Mouse (Mus musculus): ENCODE results near the gene Fndc10.

Gene Fndc10

GRCm38 (mm10) chr4:155690571-155691375, 3.4 kb upstream of the Fndc10 start:
- no peak for DNase-seq

DNA sequence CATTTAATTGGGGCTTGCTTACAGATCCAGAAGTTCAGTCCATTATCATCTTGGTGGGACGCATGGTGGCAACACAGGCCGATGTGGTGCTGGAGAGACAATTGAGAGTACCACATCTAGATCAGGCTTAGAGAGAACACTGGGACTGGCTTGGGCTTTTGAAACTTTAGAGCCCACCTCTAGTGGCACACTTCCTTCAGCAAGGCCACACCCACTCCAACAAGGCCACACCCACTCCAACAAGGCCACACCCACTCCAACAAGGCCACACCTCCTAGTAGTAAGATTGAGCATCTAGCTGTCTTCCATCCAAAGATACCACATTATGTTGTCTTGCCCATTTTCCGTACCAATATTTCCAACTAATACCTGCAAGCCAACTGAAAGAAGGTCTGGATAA, 1.7 kb upstream of the Fndc10 start:
- DNase-seq: no peak

- peak; percentile 37 to 68 for DNase-seq
Observed at GRCm38 (mm10) chr4:155694482-155695401, 600 bp downstream of the Fndc10 start.

GRCm38 (mm10) chr4:155695531-155696062, 1.5 kb downstream of the Fndc10 start:
- DNase-seq: peak in 1 of 2 experiments; percentile 11

DNA sequence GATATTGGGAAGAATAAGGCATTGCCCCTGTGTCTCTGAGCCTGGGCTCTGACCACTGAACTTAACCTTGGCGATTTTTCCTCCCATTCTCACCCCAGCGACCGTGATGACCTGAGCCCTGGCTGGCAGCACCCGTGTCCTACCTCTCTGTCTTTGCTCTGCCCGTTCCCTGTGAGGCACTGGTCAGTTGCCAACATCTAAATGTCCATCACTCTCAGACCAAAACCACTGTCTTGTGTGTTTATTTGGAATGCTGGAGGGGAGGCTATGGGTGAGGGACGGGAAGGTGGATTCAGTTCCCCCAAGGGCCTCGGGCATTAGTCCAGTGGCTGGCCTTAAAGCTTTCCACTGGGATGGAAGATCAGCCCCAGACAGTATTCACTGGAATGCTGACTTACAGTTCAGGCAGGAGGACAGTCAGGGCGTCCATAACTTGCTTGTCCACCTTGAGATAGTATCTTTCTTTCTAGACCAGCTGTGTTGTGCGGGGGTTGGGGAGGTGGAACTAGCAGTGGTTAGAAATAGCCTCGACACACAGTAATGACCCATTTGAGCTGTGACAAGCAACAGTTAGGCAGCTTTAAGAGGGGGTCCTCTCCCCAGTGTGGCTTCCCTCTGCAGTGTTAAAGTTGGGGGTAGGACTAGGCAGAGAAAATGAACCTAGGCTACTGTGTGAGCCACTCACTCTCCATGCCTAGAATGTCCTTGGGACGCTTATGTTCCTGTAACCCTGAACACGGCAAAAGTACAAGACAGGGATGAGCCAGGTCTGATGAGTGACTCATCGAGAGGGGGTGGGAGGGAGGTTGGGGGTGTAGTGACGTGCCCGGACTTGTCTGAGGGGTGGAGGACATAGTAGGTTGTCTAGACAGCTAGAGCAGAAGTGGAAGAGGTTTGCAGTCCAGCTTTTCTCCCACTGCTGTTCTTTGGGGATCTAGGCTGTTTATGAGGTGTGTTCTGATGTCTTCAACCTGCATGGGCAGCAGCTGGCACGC, 2.4 kb downstream of the Fndc10 start:
- no peak for DNase-seq

- DNase-seq: peak; percentile 9 to 28
Observed at GRCm38 (mm10) chr4:155700425-155700824, 6.3 kb downstream of the Fndc10 start.

- DNase-seq: no peak
Observed at GRCm38 (mm10) chr4:155703425-155703929, 9.3 kb downstream of the Fndc10 start.

GRCm38 (mm10) chr4:155704721-155705591, 10.8 kb downstream of the Fndc10 start, which contains the start of gene Ssu72:
Gene Ssu72 (plus strand): TSS chr4:155704800.
- peak; percentile 95 to 97 for DNase-seq

GRCm38 (mm10) chr4:155705592-155705929, 11.4 kb downstream of the Fndc10 start:
- no peak for DNase-seq

DNA sequence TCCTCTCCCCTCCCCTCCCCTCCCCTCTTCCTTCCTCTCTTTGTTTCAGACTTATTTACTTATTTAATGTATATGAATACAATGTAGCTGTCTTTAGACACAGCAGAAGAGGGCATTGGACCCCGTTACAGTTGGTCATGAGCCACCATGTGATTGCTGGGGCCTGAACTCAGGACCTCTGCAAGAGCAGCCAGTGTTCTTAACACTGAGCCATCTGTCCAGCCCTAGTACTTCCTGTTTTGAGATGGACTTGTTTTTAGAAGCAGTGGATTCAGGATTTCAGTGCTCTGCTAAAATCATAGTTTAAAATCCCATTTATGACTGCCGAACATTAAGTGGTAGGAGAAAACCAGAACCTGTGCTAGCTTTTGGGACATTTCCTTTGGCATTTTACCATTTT, 14.4 kb downstream of the Fndc10 start:
- no peak for DNase-seq

DNA sequence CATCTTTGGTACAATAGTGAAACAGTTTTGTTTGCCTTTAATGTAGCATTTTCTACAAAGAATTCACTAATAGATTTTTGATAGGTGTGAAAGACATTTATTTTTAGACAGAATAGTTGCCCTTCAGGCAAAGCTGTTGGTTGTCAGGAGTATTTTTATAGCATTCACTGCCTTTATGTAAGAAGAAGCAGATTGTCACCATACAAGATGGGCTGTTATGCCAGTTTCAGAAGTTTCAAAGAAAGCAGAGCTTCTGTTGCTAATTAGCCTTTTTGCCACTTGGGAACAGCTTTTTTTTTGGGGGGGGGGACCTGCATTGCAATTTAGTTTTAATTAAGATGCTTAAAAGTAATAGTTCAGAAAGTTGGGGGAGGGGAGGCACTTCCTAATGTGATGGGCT, 14.8 kb downstream of the Fndc10 start:
- DNase-seq: no peak

- peak; percentile 8 to 24 for DNase-seq
Observed at GRCm38 (mm10) chr4:155710521-155711252, 16.5 kb downstream of the Fndc10 start.

DNA sequence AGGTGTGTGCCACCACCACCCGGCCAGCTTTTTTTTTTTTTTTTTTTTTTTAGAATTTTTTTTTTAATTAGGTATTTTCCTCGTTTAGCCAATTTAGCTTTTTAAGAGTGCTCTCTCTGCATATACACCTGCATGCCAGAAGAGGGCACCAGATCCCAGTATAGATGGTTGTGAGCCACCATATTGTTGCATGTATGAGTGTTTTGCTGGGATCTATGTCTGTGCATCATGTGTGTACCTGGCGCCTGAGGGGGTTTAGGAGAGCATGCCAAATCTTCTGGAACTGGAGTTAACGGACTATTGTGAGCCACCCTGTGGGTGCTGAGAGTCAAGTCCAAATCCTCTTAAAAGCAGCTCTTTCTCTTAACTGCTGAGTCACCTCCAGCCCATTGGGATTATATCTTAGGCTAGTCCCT, 27.5 kb downstream of the Fndc10 start:
- peak; percentile 36 for DNase-seq

DNA sequence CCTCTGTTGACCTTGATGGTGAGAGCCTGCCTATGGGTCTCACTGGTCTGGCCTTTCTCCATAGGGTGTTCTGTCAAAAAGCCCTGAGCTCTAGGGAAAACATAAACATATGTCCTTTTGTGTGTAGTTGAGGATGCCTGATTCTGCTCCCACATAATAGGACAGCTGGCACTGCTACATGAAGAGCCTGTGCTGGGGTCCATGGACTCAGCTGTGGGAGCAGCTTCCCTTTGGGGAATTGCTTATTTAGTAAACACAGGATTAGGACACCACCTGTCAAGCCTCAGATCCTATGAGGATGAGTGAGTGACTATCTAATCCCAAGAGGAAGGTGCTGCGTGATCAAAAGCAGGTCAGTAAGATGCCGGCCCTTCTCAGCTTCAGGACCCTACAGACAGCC, 33.9 kb downstream of the Fndc10 start:
- no peak for DNase-seq

GRCm38 (mm10) chr4:155733267-155733666, 39.1 kb downstream of the Fndc10 start:
- DNase-seq: no peak

- DNase-seq: peak; percentile 87 to 88
Observed at GRCm38 (mm10) chr4:155734350-155734941, 40.3 kb downstream of the Fndc10 start, which contains the start of gene Tmem240. Gene Tmem240 (plus strand): TSS chr4:155734800.

DNA sequence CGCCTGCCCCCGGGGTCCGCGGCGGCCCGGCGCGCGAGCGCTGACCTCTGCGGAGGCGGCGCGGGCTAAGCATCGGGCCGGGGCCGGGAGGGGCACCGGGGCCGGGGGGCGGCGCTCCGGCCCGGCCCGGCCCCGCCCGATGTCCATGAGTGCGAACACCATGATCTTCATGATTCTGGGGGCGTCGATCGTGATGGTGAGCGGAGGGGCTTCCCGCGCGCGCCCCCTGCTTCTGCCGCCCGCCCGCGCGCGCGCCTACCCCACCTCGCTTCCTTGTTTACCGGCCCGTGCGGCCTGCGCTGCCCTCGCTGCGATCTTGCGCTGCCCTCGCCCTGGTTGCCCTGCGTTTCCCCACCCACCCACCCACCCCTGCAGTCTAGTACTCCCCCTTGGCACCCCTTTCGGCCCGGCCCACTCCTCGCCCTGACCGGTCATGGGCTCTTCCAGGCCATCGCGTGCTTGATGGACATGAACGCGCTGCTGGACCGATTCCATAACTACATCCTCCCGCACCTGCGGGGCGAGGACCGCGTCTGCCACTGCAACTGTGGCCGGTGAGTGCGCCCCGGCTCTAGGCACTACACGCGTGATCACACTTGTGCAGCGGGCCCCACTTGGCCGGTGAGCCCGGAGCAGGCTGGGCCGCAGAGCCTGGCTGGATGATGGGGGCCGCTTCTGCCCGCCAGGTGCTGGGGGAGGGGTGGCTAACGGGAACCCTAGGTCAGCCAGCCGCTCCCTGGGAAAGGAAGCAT, 41.0 kb downstream of the Fndc10 start:
- peak; percentile 40 to 68 for DNase-seq

- no peak for DNase-seq
Observed at GRCm38 (mm10) chr4:155735788-155736187, 41.6 kb downstream of the Fndc10 start.

DNA sequence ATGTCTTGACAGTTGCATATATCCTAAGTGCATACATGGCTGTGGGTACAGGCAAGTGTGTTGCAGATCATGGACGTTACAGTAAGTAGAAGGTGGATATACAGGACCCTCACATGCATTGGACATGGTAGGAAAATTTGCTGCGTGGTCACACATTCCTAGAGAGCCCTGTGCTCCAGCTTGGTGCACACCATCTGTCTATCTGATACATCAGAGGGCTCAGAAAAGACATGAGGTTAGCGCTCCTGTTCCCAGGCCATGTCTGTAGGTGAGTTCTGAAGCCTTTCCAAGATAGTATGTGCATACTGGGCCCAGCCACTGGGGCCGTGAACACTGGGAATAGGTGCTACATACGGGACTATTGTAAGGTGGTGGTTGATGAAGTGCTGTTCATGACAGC, 42.3 kb downstream of the Fndc10 start:
- no peak for DNase-seq

Measured in kidney, postnatal 36 days (tissue).